Mouse (Mus musculus): ENCODE data around the gene Gm3138. TPM values are rescaled to one million over a fixed set of nuclear protein-coding genes. Genes with fewer than 3 reads are reported as not detected.
"Not testable (repeated sequence)": the region's sequence is repeated elsewhere in the genome, so short reads cannot be mapped to it uniquely, and the experiment has no call there.

Gm3138 gene
- not detected in 2 replicates for total RNA-seq (2012; rRNA removed)

DNA sequence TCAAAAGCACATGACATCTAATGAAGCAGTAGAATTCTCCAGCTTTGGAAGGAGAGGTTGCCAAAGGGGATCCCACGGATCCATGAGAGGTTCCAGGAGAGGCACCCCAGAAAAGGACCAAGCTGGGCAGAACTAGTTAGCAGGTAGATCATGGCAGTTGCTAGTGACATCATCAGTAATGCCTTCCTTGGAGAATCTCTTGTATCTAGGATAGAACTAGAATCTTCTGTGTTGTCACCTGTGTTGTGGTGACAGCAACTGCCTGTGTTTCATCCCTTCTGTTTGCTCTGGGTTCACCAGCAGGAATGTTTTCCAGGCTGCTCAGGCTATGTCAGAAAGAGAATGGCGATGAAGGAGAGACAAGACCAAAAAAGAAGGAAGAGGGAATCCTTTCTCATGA is at the start of gene Gm3138:
TSS of gene Gm3138 (plus strand) at position 301 of the 400 bp plus-strand sequence.
- H3K9me3 ChIP-seq (ENCODE audit: control insufficient read depth, insufficient read depth, low read depth, low read length); H3K9ac ChIP-seq (ENCODE audit: insufficient read depth, low read depth, low read length, poor library complexity, severe bottlenecking); H3K4me1 ChIP-seq (ENCODE audit: control insufficient read depth in 2 of 2, insufficient read depth in 2 of 2, low read length in 2 of 2, poor library complexity in 1 of 2); H3K27ac ChIP-seq (ENCODE audit: insufficient read depth, low read depth, low read length, poor library complexity, severe bottlenecking); in situ Hi-C loops (cut with MboI; ENCODE audit: low sequenced_read_pairs in 2 of 2, unreplicated experiment in 2 of 2); DNase-seq (ENCODE audit: low read depth, low spot score); H3K4me3 ChIP-seq (ENCODE audit: insufficient read depth in 1 of 2, low read depth in 1 of 2, low read length in 2 of 2, poor library complexity in 1 of 2, severe bottlenecking in 1 of 2); H3K36me3 ChIP-seq (ENCODE audit: control insufficient read depth, insufficient read depth, low read length, poor library complexity, severe bottlenecking): not testable (repeated sequence)

DNA sequence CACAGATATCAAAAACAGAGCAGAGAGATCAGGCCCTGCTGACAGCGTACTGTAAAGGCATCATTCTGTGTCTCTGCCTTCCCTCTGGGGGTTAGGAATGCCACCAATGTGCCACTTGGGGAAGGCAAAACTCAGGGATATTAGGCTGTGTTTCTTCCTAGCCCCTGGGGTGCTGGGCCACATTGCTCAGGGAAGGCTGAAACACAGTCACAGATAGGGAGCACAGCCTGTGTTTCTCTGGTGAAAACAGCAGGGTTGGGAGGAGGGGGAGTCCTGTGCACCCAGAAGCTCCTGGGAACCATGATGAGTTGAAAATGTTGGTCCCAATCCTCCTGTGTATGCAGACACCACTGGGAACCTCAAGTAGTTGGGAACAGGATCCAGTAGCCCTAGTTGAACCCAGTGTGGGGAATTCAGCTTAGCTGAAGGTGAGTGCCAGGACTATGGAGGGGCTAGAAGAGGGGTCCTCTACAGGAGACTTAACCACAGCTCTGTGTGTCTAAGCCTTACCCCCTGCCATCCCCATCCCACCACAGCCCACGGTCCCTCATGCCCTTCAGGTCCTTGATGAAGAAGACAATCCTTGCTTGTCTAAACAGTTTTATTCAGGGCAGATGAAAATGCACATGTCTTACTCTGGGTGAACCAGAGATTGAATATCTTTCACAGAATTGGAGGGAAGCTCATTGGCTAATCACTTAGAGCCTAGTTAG is 20.0 kb downstream of the Gm3138 start:
- DNase-seq (ENCODE audit: low read depth, low spot score) = not testable (repeated sequence)

DNA sequence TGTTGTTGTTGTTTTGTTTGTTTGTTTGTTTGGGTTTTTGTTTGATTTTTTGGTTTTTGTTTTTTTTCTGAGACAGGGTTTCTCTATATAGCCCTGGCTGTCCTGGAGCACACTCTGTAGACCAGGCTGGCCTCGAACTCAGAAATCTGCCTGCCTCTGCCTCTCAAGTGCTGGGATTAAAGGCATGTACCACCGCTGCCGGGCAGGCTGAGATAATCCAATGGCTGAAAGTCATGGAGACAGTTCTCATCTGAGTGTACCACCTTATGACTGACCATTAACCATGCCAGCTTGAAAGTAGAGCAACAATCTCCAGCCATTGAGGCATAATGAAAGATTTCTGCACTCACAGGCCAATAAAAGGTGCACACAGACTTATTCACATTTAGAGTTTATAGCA is 30.4 kb downstream of the Gm3138 start:
- H3K9ac ChIP-seq (ENCODE audit: insufficient read depth, low read depth, low read length, poor library complexity, severe bottlenecking); in situ Hi-C loops (cut with MboI; ENCODE audit: low sequenced_read_pairs in 2 of 2, unreplicated experiment in 2 of 2); H3K36me3 ChIP-seq (ENCODE audit: control insufficient read depth, insufficient read depth, low read length, poor library complexity, severe bottlenecking); DNase-seq (ENCODE audit: low read depth, low spot score); H3K4me3 ChIP-seq (ENCODE audit: insufficient read depth in 1 of 2, low read depth in 1 of 2, low read length in 2 of 2, poor library complexity in 1 of 2, severe bottlenecking in 1 of 2); H3K27ac ChIP-seq (ENCODE audit: insufficient read depth, low read depth, low read length, poor library complexity, severe bottlenecking); H3K9me3 ChIP-seq (ENCODE audit: control insufficient read depth, insufficient read depth, low read depth, low read length); H3K4me1 ChIP-seq (ENCODE audit: control insufficient read depth in 2 of 2, insufficient read depth in 2 of 2, low read length in 2 of 2, poor library complexity in 1 of 2): not testable (repeated sequence)

More for the DNA sequence above, 20.0 kb downstream of the Gm3138 start:
- H3K4me1 ChIP-seq (ENCODE audit: control insufficient read depth in 2 of 2, insufficient read depth in 2 of 2, low read length in 2 of 2, poor library complexity in 1 of 2); H3K36me3 ChIP-seq (ENCODE audit: control insufficient read depth, insufficient read depth, low read length, poor library complexity, severe bottlenecking); H3K9me3 ChIP-seq (ENCODE audit: control insufficient read depth, insufficient read depth, low read depth, low read length); in situ Hi-C loops (cut with MboI; ENCODE audit: low sequenced_read_pairs in 2 of 2, unreplicated experiment in 2 of 2); H3K27ac ChIP-seq (ENCODE audit: insufficient read depth, low read depth, low read length, poor library complexity, severe bottlenecking); H3K9ac ChIP-seq (ENCODE audit: insufficient read depth, low read depth, low read length, poor library complexity, severe bottlenecking); H3K4me3 ChIP-seq (ENCODE audit: insufficient read depth in 1 of 2, low read depth in 1 of 2, low read length in 2 of 2, poor library complexity in 1 of 2, severe bottlenecking in 1 of 2): not testable (repeated sequence)

Other genes starting within 250 kb of the Gm3138 start
- gene Gm5796, start 225.7 kb upstream of the Gm3138 start, total RNA-seq (2012; rRNA removed) = 1.4 TPM in 2 replicates
- gene Gm3115, start 165.5 kb upstream of the Gm3138 start, total RNA-seq (2012; rRNA removed) = not detected in 2 replicates
- gene Gm8108, start 139.1 kb upstream of the Gm3138 start, total RNA-seq (2012; rRNA removed) = 1.2 and 1.7 TPM in 2 replicates
- gene Gm3127, start 84.6 kb upstream of the Gm3138 start, total RNA-seq (2012; rRNA removed) = not detected in 2 replicates
- 10.1 and 12.4 TPM in 2 replicates for gene Gm2974, start 67.1 kb upstream of the Gm3138 start, total RNA-seq (2012; rRNA removed)
- gene Gm3149, start 67.7 kb downstream of the Gm3138 start, total RNA-seq (2012; rRNA removed) = 0.54 and 0.85 TPM in 2 replicates
- 0.67 and 1.1 TPM in 2 replicates for gene 2610042L04Rik, start 85.1 kb downstream of the Gm3138 start, total RNA-seq (2012; rRNA removed)
- gene Gm3159, start 147.9 kb downstream of the Gm3138 start, total RNA-seq (2012; rRNA removed) = 0.09 TPM in 1 of 2 replicates, not detected in the other
- 0.26 and 0.58 TPM in 2 replicates for gene Gm3164, start 165.8 kb downstream of the Gm3138 start, total RNA-seq (2012; rRNA removed)
- gene Gm3173, start 181.4 kb downstream of the Gm3138 start, total RNA-seq (2012; rRNA removed) = not detected in 2 replicates
- gene Gm3182, start 232.1 kb downstream of the Gm3138 start, total RNA-seq (2012; rRNA removed) = not detected in 2 replicates

All from ES-E14 (cell line).